Mouse (Mus musculus) lung, postnatal 25 days (tissue): Measurements from ENCODE around the gene H2-K1.
"Not testable (repeated sequence)": the region's sequence is repeated elsewhere in the genome, so short reads cannot be mapped to it uniquely, and the experiment has no call there.

Experiments
- DNase-seq: peaks from one replicate; pipeline ENCODE4 v3.0.0; 2022; ENCODE audit warnings: low spot score

Gene H2-K1

DNA sequence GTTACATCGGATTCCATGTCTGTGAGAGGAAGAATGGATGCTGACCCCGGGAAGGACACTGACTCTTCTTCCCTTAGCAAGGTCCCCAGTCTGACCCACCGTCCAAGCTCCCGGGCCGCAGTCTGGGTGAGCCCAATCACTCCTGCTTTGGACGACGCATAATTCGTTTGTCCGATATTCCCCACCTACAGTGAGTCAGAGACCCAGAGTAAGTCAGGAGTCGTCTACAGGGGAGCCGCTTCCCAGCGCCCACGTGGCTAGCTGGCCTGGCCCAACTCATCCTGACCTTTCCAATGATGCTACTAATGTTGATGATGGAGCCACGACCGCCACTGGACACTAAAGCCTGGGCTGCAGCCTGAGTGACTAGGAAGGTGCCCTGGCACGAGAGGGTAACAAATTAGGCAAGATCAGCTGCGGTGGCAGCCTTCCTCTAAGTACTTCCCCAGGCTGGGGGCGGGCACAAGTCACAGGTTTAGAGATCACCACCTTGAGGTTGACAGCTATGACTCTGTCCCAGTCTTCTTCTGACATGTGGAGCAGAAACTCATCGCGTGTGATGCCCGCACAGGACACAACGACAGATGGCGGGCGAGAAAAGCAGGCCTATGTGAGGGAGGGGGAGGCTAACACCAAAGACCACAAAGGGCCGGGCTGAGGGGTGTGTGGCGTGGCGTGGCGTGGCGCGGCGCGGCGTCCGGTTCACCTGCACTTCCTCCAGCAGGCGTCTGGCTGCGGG lies 26.9 kb upstream of the H2-K1 start:
- DNase-seq: peak; percentile 48

- DNase-seq: no peak
Observed at GRCm38 (mm10) chr17:34026221-34026620, 26.1 kb upstream of the H2-K1 start.

- DNase-seq: no peak
Observed at GRCm38 (mm10) chr17:34025756-34026151, 25.6 kb upstream of the H2-K1 start.

GRCm38 (mm10) chr17:34024861-34025755 lies 25.0 kb upstream of the H2-K1 start:
- DNase-seq: no peak

DNA sequence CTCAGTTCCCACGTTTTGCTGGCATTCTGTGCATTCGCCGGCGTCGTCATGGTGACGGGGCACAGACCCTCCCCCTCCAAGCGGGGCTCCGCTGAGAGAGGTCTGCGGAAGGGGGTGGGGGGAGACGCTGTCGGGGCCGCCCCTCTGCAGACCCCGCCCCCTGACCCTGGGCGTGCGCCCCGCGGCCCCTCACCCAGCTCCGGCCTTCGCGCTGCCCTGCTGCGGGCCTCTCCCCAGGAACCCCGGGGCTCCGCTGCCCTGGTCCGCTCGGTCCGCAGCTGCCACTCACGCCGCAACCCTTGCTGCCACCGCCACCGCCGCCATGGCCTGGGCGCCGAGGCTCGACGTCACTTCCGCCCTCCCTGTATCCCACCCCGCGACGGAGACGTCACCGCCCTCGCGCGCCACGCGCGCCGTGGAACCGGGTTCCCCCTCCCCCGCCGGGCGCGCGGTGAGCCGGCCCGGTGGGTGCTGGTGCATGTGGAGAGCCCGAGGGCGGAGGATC lies 24.2 kb upstream of the H2-K1 start, which contains the start of gene Ring1:
Gene Ring1, minus strand, starts transcription at position 364 of the 505 bp plus-strand sequence.
- DNase-seq: peak; percentile 86

- DNase-seq: no peak
Observed at GRCm38 (mm10) chr17:34023678-34024077, 23.5 kb upstream of the H2-K1 start.

DNA sequence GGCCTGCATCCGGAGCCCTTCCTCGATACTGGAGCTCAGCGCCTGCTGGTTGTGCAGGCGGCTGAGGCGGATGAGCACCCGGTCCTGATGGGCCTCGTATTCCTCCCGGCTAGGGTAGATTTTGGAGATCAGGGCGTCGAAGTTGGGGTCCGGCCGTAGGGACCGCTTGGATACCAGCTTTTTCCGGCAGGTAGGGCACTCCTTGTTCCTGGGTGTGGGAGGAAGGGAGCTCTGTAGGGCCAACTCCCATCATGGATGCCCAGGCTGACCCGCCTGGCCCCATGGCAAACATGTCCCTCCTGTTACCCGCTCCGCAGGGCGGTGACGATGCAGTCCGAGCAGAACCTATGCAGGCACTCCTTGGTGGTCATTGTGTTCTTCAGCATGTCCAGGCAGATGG lies 22.8 kb upstream of the H2-K1 start:
- no peak for DNase-seq

DNA sequence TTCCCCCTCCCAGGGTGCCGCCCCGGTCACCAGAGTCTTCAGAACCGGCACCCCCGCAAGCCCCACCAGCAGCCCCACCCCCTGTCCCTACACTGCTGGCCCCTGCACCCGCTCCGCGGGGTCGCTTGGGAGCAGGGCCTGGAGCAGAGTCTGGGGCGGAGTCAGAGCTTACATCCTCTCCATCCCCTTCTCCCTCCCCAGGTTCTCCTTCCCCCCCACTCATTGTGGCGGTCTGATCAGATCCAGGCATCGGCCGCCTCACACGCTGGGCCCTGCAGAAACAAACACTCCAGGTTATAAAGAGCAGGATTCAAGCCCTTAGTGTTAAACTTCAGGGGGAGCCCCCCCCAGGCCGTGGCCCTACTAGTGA lies 22.3 kb upstream of the H2-K1 start:
- DNase-seq: no peak

GRCm38 (mm10) chr17:34021539-34022413 lies 21.6 kb upstream of the H2-K1 start:
- no peak for DNase-seq

DNA sequence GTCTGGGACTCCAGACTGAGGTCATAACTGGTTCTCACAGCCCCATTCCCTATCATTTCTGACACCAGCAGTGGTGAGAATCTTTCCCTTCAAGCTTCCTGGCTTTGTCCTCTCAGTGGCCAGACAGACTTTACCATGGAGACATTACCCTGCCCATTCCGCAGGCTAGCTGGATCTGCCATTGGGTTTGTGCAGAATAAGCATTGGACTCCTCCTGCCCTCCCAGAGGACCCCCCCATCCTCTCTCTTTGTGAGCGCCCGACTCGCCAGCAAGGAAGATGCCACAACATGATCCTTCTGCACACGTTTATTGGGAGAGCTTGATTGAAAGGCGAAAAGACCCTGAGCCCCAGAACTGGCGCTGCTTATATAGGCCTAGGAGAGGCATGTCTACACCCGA lies 13.3 kb upstream of the H2-K1 start:
- DNase-seq: no peak

DNA sequence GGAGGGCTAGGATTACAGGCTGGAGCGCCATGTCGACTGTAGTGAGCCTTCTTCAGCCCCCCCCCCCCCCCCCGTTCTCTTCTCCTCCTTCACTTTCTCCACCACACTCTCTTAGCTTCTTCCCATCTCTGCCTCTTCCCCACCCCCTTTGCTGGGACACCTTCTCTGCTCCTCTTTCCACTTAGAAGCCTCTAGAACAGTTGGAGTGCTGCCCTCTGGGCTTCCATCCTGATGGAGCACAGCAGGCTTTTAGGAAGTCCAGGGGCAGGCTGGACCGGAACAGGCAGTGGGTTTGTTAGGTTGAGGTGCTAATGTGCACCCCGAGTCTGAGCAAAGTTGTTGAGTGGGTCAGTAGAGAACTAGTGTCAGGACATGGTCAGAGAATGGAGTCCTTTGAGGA lies 10.0 kb upstream of the H2-K1 start:
- no peak for DNase-seq

GRCm38 (mm10) chr17:34006570-34006969 lies 6.4 kb upstream of the H2-K1 start:
- no peak for DNase-seq

DNA sequence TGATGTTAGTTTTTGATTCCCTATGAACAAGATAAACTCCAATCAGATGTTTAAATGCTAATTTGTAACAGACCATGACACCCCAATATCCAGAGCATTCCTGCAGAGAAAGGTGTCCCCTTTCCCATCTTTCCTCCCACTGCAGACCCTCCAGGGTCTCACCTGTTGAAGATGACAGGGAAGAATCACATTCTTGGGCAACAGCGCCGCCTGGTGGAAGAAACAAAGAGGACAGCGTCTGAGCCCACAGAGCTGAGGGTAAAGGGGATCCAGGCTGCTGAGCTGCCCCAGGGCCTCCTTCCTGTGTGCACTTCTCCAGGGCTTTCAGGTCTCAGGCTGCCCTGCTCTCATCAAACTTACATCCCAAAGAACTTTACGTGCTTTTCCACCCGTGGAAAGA lies 3.3 kb upstream of the H2-K1 start:
- DNase-seq: no peak

GRCm38 (mm10) chr17:34000796-34001195 lies 649 bp upstream of the H2-K1 start:
- not testable (repeated sequence) for DNase-seq

- DNase-seq: peak; percentile 41
Observed at GRCm38 (mm10) chr17:33999341-34000149, 602 bp downstream of the H2-K1 start.

GRCm38 (mm10) chr17:33998697-33999096 lies 1.4 kb downstream of the H2-K1 start:
- not testable (repeated sequence) for DNase-seq

GRCm38 (mm10) chr17:33997025-33997424 lies 3.1 kb downstream of the H2-K1 start:
- not testable (repeated sequence) for DNase-seq

- no peak for DNase-seq
Observed at GRCm38 (mm10) chr17:33995651-33996050, 4.5 kb downstream of the H2-K1 start.

DNA sequence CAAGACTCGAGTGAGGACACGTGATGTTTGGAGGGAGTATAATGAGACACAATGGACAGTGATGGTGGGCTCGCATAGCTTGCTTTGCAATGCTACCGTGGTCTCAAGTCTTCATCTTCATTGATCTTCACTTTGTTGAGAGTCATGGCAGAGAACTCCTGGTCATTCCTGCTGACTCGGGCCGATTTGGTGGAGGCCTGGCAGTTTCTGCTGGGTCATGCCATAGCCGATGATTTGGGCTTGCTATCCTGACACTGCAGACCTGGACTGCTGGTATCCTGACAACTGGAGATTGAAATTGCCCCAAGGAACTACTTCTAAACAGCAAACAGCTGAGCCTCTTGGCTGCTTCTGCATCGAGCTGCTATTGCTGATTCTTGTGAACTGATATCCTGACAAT lies 5.2 kb downstream of the H2-K1 start:
- DNase-seq: no peak

- DNase-seq: peak; percentile 60
Observed at GRCm38 (mm10) chr17:33991788-33992664, 8.1 kb downstream of the H2-K1 start.
